Mouse (Mus musculus): ENCODE measurements around the gene Gm20388.

Gm20388 gene

DNA sequence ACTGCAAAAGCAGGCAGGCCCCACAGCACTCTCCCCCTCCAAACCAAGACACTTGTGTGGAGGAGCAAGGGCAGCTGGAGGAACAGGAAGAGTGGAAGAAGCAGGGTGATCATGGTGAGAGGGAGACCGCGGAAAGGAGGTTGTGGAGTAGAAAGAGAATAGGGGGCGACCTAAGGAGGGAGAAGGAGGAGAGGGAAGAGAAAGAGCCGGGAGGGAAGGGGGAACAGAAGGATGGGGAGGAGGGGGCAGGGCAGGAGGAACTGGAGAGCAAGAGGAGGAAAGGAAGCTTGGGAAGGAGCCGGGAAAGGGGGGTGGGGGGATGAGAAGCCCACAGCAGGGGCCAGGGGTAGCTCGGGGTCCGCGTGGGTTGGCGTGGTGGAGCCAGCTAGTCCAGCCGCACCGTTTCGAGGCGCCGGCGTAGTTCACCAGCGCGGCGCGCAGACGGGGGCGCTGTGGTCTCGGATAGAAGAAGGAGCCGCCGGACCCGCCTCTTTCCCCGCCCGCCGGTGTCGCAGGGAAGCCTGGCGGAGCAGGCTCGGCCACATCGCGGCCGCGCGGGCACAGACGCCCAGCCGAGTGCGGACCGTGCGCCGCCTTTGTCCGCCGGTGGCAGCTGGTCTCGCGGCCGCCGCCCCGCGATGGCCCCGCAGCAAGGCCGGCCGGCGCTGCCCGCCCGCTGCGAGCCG, 3742.8 kb downstream of the Gm20388 start, which contains the start of gene Rhou:
Rhou (plus strand) TSS at position 622 of the 686 bp plus-strand sequence.
- DNase-seq = peak; percentile 96

- DNase-seq = peak; percentile 63
Measured at GRCm38 (mm10) chr8:123653994-123654569, 3743.4 kb downstream of the Gm20388 start.

GRCm38 (mm10) chr8:123654763-123655162, 3744.1 kb downstream of the Gm20388 start:
- no peak for DNase-seq

- DNase-seq = no peak
Measured at GRCm38 (mm10) chr8:123655351-123655779, 3744.7 kb downstream of the Gm20388 start.

DNA sequence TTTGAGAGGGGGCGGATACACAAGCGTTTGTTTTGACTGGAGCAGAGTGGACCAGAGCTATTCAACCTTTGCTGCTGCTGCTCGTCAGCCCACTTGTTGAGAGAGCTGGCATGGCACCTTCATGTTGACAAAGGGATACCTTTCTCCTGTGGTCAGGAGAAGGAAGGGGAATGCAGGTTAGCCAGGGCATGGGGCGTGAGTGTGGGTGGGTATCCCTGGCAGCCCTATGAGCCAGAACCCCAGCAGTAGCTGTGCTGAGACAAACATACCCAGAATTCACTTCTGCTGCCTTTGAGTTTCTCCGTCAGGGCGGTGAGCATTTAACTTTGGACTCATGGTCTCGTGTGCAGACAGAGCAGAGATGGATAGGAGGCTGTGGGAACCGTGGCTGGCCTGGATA, 3747.2 kb downstream of the Gm20388 start:
- no peak for DNase-seq

- DNase-seq = no peak
Measured at GRCm38 (mm10) chr8:123659469-123660057, 3748.9 kb downstream of the Gm20388 start.

DNA sequence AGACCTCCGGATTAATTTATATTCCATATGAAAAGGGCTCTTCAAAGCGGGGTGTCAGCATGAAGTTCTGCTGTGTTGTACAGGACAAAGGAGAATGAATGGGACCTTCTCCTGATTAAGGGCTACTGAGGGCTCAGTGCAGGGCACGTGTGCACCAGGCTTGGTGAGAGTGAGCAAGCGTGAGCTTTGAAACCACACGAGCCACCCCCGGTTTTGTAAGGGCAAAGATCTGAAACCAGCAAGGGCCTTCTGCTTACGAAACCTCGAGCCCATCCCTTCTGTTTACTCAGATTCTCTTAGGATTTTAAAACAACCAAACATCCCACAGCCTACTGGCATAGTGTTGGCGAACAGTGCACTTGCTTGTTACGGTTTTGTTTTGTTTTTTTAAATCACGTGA, 3750.9 kb downstream of the Gm20388 start:
- DNase-seq = no peak

DNA sequence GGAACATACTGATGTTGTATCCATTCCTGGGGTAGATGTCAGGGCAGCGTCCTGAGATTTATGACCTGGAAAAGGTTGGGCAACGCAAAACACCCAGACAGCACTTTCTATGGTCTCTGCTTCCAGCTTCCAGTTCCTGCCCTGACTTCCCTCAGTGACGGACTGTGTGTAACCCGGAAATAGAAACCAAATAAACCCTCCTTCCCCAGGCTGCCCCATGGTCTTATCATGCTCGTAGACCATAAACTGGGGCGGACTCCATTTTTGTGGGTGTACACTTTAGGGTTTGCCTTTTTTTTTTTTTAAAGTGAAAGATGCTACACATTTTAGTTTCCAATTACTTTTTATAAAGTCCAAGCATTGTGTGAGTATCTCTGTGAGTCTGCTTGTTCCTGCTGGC, 3754.9 kb downstream of the Gm20388 start:
- DNase-seq = no peak

- DNase-seq = no peak
Measured at GRCm38 (mm10) chr8:123666832-123667231, 3756.2 kb downstream of the Gm20388 start.

DNA sequence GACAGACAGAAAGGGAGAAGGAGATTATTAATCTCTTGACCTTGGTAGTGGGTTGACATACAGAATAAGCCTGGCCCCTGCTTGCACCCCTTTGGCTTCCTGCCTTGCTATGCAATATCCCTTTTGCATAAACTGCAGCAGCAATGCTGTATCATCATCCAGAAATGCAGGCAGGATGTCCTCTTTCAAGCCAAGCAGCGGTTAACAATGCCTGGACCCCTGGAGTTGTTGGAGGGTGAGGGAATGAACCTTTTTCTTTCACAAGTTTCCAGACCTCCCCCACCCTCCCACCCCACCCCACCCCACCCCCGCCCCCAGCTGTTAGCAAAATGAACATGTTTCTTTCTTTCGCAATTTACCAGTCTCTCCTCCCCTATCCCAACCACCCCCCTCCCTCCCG, 3758.0 kb downstream of the Gm20388 start:
- DNase-seq = no peak

GRCm38 (mm10) chr8:123670766-123671165, 3760.1 kb downstream of the Gm20388 start:
- DNase-seq = no peak

GRCm38 (mm10) chr8:123671454-123671853, 3760.8 kb downstream of the Gm20388 start:
- DNase-seq = no peak

- DNase-seq = no peak
Measured at GRCm38 (mm10) chr8:123672648-123673047, 3762.0 kb downstream of the Gm20388 start.

GRCm38 (mm10) chr8:123675611-123676010, 3765.0 kb downstream of the Gm20388 start:
- DNase-seq = no peak

DNA sequence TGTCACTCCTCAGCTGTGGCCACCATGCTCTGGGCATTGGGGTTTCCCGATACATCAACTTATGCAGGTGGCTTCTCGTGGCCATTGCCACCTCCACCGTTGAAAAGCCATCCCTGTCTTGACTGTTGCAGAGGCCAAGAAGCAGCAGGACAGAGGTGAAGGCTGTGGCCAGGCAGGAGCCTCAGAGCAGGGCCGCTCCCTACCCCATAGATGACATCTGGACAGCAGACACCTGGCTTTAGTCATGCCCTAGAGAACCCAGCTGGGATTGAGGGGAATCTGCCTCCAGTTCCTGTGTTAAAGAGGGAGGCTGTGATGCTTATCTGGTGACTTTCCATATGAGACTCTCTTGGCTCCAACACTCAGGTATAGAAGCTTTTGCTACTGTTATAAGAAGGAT, 3767.7 kb downstream of the Gm20388 start:
- no peak for DNase-seq

DNA sequence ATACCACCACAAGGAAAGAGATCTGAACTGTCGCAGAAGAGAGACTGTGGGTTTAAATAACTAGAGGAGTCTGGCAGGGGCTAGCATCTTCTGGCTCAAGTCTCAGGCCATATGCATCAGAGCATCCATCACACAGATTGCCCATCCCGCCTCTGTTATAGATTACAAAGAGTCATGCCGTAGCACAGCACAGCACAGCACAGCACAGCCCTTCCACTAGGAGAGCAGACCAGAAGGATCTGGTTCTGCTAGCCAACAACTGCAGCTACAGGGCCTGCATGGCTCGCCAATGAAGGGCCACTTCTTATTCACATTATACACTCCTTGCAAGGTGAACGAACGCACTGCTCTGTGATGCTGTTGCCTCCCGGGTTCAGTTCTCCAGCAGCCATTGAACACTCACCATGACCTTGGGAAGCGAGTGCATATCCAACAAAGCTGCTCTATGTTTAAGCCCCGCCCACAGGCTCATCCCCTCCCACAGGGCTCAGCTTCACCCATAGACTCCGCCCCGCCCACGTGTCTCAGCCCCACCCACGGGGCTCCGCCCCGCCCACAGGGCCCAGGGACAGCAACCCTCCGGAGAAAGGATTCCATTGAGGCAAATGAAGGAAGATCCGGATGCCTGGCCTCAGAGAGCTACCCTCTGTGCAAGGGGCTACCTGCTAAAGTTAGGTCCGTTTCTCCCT, 3771.6 kb downstream of the Gm20388 start:
- DNase-seq = peak; percentile 26

- no peak for DNase-seq
Measured at GRCm38 (mm10) chr8:123683321-123683720, 3772.7 kb downstream of the Gm20388 start.

DNA sequence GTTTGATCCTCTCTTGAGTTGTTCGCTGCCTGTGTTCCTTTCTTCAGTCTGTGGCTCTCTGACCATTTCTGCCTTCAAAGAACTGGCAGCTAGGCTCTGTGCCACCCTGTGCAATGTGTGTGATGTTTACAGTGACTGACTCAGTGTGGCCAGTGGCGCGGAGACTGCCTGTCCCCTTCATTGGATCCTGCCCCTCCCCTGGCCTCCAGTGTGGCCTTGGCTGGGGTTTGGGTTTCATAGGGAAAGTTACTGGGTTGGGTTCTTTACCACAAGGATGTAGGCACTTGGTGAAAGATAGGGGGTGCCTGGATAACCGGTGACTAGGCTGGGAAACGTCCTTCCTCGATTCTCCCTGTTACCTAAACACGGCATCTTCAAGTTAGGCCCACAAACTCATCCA, 3774.2 kb downstream of the Gm20388 start:
- no peak for DNase-seq

DNA sequence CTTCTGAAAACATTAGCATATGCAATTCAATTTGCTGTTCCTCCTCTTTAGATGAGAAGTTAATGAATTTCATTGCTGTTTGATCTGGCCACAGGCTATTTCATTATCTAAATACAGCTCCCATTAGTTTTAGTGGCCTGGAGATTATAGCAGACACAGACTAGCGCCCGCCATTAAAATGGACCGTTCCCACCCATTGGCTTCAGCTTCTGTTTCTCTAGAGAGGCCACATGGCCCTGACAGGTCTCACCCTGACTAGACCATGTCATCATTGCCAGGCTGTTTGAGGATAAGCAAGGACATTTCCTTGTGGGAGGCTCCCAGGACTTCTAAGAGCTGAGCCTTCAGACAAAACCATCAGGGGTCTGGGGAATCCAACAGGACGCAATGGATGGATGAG, 3774.8 kb downstream of the Gm20388 start:
- DNase-seq = no peak

- DNase-seq = no peak
Measured at GRCm38 (mm10) chr8:123687826-123688225, 3777.2 kb downstream of the Gm20388 start.

DNA sequence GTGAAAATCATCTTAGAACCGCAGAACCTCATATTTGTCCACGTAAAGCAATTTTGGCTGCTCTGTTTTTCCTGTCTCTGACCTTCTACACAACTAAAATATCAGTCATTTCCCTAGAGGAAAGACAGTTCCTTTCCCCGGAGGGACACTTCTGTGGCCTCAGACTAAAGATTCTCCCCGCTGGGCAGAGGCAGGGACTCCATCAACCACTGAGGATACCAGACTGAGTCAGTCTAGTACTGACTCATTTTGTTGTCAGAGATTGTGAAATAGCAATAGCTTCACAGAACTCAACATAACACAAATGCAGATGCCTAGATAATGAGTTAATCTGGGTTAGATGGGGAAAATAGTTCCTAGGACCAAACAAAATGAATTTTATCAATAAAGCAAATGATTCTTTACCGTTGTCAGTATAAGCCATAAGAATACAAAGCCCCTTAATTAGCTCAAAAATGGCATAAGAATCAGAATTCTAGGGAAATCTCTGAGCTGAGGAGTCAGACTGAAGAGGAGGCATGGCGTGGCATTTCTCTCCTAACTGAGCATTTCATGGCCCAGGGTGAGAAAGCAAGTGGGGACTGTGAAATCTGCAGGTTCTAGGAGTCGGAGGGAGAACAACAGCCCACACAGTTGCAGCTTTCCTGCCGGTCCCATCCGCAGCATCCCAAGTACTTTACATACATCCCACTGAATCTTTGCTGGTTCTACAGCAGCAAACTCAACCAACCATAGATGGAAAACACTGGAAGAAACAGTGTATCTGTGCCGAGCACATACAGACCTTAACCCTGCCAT, 3781.7 kb downstream of the Gm20388 start:
- no peak for DNase-seq

GRCm38 (mm10) chr8:123696167-123696566, 3785.5 kb downstream of the Gm20388 start:
- DNase-seq = no peak

- DNase-seq = no peak
Measured at GRCm38 (mm10) chr8:123697329-123697728, 3786.7 kb downstream of the Gm20388 start.
